Mouse (Mus musculus) layer of hippocampus, adult 9-10 months (tissue): ENCODE measurements around the gene Tspan2.
A peak's percentile ranks its signal among the peaks of the same experiment; 100 is the strongest.

Source experiments
- DNase-seq: peaks from one replicate; pipeline ENCODE4 v3.0.0; 2022; ENCODE audit warnings: low spot score

The Tspan2 gene

GRCm38 (mm10) chr3:102773018-102773417, 38.7 kb downstream of the Tspan2 start:
- no peak for DNase-seq

- DNase-seq = no peak
Observed at GRCm38 (mm10) chr3:102782618-102783017, 48.3 kb downstream of the Tspan2 start, which contains the start of gene Tshb. Gene Tshb (minus strand): TSS chr3:102782718.

GRCm38 (mm10) chr3:102787369-102787768, 53.0 kb downstream of the Tspan2 start:
- no peak for DNase-seq

GRCm38 (mm10) chr3:102803937-102804336, 69.6 kb downstream of the Tspan2 start:
- peak; percentile 57 for DNase-seq

- DNase-seq = no peak
Observed at GRCm38 (mm10) chr3:102842386-102842785, 108.1 kb downstream of the Tspan2 start.

GRCm38 (mm10) chr3:102848661-102849060, 114.3 kb downstream of the Tspan2 start:
- DNase-seq = no peak
